Mouse (Mus musculus) E14TG2a.4 (cell line): ENCODE results near the gene Bbox1.

Experiments used
- H3K27me3 ChIP-seq: 2 replicates; pipeline ENCODE4 v1.6.1; 2014; ENCODE audit warnings: low read length, control low read depth; ENCODE audit not compliant: insufficient read depth
- H3K36me3 ChIP-seq: 2 replicates; pipeline ENCODE4 v1.6.1; 2014; ENCODE audit warnings: low read length, control low read depth; ENCODE audit not compliant: insufficient read depth
- H3K4me1 ChIP-seq: replicated peaks from 2 replicates; pipeline ENCODE4 v1.6.1; 2014; ENCODE audit warnings: low read depth, low read length, control low read depth
- H3K4me3 ChIP-seq: replicated peaks from 2 replicates; pipeline ENCODE4 v1.5.1; 2014; ENCODE audit warnings: mild to moderate bottlenecking, low read length
- H3K9me3 ChIP-seq: 2 replicates; pipeline ENCODE4 v1.6.1; 2014; ENCODE audit warnings: low read length, control low read depth
- CTCF ChIP-seq: conservative IDR thresholded peaks from 2 replicates; pipeline ENCODE4 v1.5.1; 2014; ENCODE audit warnings: low read length
- NANOG ChIP-seq: IDR thresholded peaks from 2 replicates; pipeline ENCODE4 v1.6.1; 2014; ENCODE audit warnings: borderline replicate concordance, low read length, mixed read lengths
- POU5F1 ChIP-seq: IDR thresholded peaks from 2 replicates; pipeline ENCODE4 v1.6.1; 2014; ENCODE audit warnings: low read length, borderline replicate concordance

The Bbox1 gene

GRCm38 (mm10) chr2:110294927-110295326, 19.4 kb downstream of the Bbox1 start:
- no peaks in the 10 kb centered on the region for H3K36me3 ChIP-seq
- H3K27me3 ChIP-seq: no peaks in the 10 kb centered on the region
- no peak overlapping the region for H3K4me3 ChIP-seq
- TF ChIP-seq CTCF (no peak), NANOG (no peak), POU5F1 (no peak)
- no peaks in the 10 kb centered on the region for H3K4me1 ChIP-seq
- no peaks in the 10 kb centered on the region for H3K9me3 ChIP-seq

DNA sequence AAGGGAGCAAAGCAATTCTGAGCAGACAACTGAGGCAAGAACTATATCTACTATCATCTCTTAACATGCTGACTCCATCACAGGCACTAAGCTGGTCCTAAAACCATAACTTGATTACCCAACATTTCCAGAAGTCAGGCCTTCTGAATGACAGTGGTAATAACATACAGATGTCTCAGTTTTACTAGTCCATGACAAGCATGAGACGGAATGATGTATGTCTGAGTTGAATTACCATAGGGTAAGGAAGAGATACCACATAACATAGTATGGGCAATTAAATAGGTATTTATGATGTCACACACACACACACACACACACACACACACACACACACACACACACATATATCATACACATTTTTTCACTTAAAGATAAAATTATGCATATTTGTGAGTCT, 26.4 kb downstream of the Bbox1 start:
- TF ChIP-seq POU5F1 (no peak), CTCF (no peak), NANOG (no peak)
- Histone ChIP-seq H3K4me3 (no peak overlapping the region), H3K4me1 (no peaks in the 10 kb centered on the region), H3K9me3 (no peaks in the 10 kb centered on the region), H3K27me3 (no peaks in the 10 kb centered on the region), H3K36me3 (no peaks in the 10 kb centered on the region)

GRCm38 (mm10) chr2:110285829-110286504, 28.4 kb downstream of the Bbox1 start:
- no peak overlapping the region for H3K4me3 ChIP-seq
- no peaks in the 10 kb centered on the region for H3K27me3 ChIP-seq
- TF ChIP-seq CTCF (no peak), POU5F1 (no peak), NANOG (no peak)
- H3K36me3 ChIP-seq: no peaks in the 10 kb centered on the region
- H3K4me1 ChIP-seq: no peaks in the 10 kb centered on the region
- no peaks in the 10 kb centered on the region for H3K9me3 ChIP-seq

DNA sequence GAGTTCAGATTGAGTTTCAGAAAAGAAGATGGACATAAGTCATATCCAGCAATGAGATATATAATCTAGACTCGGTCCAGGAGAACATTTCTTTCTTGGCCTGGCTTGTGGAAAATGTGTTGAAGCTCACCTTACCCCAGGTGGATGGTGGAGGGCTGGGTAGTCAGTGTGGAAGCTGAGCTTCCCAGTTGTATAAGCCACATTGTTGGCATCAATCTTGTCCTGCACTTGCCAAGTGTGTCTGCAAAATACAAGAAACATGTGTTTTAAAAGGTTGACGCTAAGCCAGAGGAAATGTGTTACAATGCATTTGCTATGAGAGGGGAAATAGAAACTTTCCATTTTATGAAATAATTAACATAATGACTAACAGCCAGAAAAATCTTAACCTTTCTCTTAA, 38.9 kb downstream of the Bbox1 start:
- no peaks in the 10 kb centered on the region for H3K4me1 ChIP-seq
- H3K4me3 ChIP-seq: no peak overlapping the region
- H3K36me3 ChIP-seq: no peaks in the 10 kb centered on the region
- H3K9me3 ChIP-seq: no peaks in the 10 kb centered on the region
- H3K27me3 ChIP-seq: no peaks in the 10 kb centered on the region
- TF ChIP-seq NANOG: no peak
- TF ChIP-seq POU5F1: no peak
- no peak for TF ChIP-seq CTCF

DNA sequence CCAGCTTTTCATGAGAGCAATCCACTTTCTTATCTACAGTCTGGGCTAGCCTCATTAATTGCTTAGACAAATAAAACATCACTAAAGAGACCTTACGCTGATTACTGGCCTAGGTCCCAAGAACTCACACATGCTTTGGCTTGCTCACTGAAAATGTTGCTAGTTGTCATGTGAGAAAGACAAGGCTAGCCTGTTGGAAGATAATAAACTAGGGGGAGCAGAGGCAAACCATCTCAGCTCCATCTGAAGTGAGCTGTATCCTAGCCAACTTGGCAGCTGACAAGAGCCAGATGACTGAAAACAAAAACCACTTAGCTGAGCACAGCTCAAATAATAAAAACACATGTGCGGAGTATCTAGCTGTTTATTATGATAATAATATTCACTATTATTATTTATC, 40.2 kb downstream of the Bbox1 start:
- Histone ChIP-seq H3K36me3 (no peaks in the 10 kb centered on the region), H3K27me3 (no peaks in the 10 kb centered on the region), H3K4me3 (no peak overlapping the region), H3K9me3 (no peaks in the 10 kb centered on the region), H3K4me1 (no peaks in the 10 kb centered on the region)
- no peak for TF ChIP-seq CTCF
- TF ChIP-seq POU5F1: no peak
- no peak for TF ChIP-seq NANOG

DNA sequence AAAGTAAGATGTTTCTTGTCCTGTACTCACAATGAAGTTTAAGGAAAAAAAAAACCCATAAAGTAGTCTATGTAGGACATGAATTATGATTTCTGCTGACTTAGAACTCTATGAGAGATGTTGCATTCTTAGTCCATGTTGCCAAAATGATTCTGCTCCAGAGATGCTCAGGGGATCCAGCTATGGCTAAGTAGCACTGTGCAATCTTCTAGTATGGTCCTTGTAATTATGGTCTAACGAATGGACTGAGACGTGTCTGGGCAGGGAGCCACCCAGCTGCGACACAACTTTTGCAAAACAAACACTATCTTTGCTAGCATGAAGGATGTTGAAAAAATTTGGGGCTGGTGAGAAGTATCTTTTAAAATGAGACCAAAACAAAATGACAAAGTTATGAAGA, 45.1 kb downstream of the Bbox1 start:
- H3K4me1 ChIP-seq: no peaks in the 10 kb centered on the region
- TF ChIP-seq CTCF: no peak
- TF ChIP-seq POU5F1: no peak
- TF ChIP-seq NANOG: no peak

DNA sequence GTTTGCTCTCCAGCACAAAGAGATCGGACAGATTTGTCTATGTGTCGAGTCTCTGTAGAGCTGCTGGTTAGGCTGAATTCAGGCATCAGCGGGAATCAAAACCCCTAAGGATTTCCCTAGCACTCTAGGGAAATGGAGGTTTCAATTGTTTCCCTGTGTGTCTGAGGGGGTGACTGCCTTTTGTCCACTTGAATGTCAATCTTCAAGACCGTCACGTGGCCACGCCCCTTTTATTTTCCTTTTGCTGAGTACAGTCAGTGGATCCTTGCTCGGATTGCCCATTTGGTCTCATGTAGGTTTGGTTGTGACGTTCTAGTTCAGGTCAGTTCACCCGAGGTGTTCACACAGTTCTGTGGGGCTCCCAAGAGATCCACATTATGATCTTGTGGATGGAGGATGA, 82.1 kb downstream of the Bbox1 start:
- Histone ChIP-seq H3K27me3 (no peaks in the 10 kb centered on the region), H3K9me3 (peaks cover 12% of the 10 kb centered on the region), H3K4me1 (no peaks in the 10 kb centered on the region), H3K4me3 (no peak overlapping the region), H3K36me3 (no peaks in the 10 kb centered on the region)
- TF ChIP-seq CTCF (no peak), NANOG (no peak), POU5F1 (no peak)

More for the DNA sequence above, 45.1 kb downstream of the Bbox1 start:
- Histone ChIP-seq H3K9me3 (no peaks in the 10 kb centered on the region), H3K36me3 (no peaks in the 10 kb centered on the region), H3K4me3 (no peak overlapping the region), H3K27me3 (no peaks in the 10 kb centered on the region)

DNA sequence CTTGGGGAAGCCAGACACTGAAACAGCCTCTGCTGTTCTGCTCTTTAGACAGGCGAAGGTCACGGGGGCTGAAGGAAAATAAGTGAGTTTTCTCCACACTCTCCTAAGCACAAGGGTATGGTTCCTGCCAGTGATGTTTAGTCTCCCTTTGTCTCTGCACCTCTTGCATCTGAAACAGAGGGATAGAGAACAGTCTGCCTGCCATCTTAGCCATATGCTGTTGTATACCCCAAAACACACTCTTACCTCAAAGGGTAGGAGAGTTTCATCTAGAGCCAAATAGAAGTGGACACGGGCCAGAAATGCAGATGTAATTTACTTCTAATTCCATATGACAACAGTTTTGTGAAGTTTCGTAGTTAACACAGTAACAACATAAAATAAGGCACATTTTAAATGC, 83.6 kb downstream of the Bbox1 start:
- Histone ChIP-seq H3K4me1 (no peaks in the 10 kb centered on the region), H3K36me3 (no peaks in the 10 kb centered on the region), H3K4me3 (no peak overlapping the region), H3K9me3 (no peaks in the 10 kb centered on the region), H3K27me3 (no peaks in the 10 kb centered on the region)
- TF ChIP-seq CTCF: no peak
- no peak for TF ChIP-seq POU5F1
- no peak for TF ChIP-seq NANOG

DNA sequence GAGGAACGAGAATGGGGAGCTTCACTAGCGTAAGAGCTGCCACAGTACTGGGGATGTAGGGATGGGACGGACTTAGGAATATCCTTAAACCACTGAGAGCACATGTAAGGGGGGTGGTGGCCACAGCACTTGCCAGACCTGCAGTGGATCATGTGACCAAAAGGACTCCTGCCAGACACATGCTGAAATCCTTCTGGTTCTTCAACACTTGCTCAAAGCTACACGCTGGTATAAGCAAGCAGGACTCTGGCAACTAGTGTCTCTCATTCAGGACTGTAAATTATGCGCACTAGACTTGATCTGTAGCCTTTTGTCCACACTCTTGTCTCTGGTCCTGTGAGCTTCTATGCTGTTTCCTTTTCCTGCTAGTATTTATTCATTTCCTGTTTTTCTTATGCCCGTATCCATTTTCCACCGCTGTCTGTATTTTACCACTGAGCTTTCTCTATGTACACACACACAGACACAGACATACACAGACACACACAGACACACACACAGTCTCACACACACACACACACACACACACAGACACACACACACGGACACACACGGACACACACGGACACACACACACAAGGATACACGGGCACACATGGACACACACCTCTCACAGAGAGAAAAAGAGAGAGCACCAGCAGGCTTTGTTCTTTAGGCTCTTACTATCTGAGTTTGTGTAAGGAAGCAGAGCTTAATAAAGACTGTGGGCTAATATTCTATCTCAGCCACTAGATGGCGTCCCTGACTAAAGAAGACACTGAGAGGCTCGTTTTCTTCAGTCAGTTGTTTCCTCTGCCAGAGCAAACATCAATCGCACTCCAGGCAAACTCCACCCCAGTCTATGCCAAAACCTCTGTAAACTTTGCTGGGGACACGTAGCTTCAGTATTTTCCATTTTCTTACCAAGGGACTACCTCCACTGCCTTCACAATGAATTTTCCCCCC, 84.9 kb downstream of the Bbox1 start:
- Histone ChIP-seq H3K4me3 (no peak overlapping the region), H3K36me3 (no peaks in the 10 kb centered on the region), H3K9me3 (no peaks in the 10 kb centered on the region), H3K4me1 (no peaks in the 10 kb centered on the region), H3K27me3 (no peaks in the 10 kb centered on the region)
- TF ChIP-seq CTCF (peak; percentile 69), POU5F1 (no peak)
